Mouse (Mus musculus) erythroblast, embryonic 14.5 days (primary cell): ENCODE measurements around the gene Ptprd. TPM values are rescaled to one million over a fixed set of nuclear protein-coding genes. Genes with fewer than 3 reads are reported as not detected.

Experiments used
- H3K27me3 ChIP-seq: 2 replicates; pipeline ENCODE4 v1.6.1; 2012; ENCODE audit warnings: inconsistent platforms; ENCODE audit not compliant: control insufficient read depth
- H3K36me3 ChIP-seq: 2 replicates; pipeline ENCODE4 v1.6.1; 2012; ENCODE audit warnings: mild to moderate bottlenecking, inconsistent platforms; ENCODE audit not compliant: control insufficient read depth
- H3K4me1 ChIP-seq: 2 replicates; pipeline ENCODE4 v1.6.1; 2012; ENCODE audit warnings: inconsistent platforms; ENCODE audit not compliant: control insufficient read depth
- H3K4me3 ChIP-seq: replicated peaks from 2 replicates; pipeline ENCODE3; 2012; ENCODE audit warnings: moderate library complexity, mild to moderate bottlenecking, inconsistent platforms
- H3K9me3 ChIP-seq: 2 replicates; pipeline ENCODE4 v1.6.1; 2012; ENCODE audit warnings: low read length, inconsistent platforms, mixed read lengths; ENCODE audit not compliant: control insufficient read depth
- GATA1 ChIP-seq: IDR thresholded peaks from 2 replicates; pipeline ENCODE4 v1.6.1; 2012; ENCODE audit warnings: low read length, inconsistent platforms, mixed read lengths
- TAL1 ChIP-seq: IDR thresholded peaks from 3 replicates; pipeline ENCODE4 v1.6.1; 2012; ENCODE audit warnings: low read length, inconsistent platforms, mixed read lengths
- polyA plus RNA-seq: library from polyadenylated mRNA; stranded (reverse); fragments of >175 nt; gene quantifications from 2 replicates; pipeline ENCODE4 v1.2.3, GENCODE M21; 2012

Gene Ptprd
- polyA plus RNA-seq, 1 experiment: not detected

GRCm38 (mm10) chr4:76260686-76261085 is 1951.1 kb downstream of the Ptprd start:
- Histone ChIP-seq H3K4me3 (no peak overlapping the region), H3K36me3 (no peaks in the 10 kb centered on the region), H3K9me3 (no peaks in the 10 kb centered on the region), H3K27me3 (no peaks in the 10 kb centered on the region), H3K4me1 (no peaks in the 10 kb centered on the region)
- TF ChIP-seq GATA1: no peak
- no peak for TF ChIP-seq TAL1

- TF ChIP-seq GATA1: no peak
- TF ChIP-seq TAL1: no peak
Measured at GRCm38 (mm10) chr4:76260286-76260685, 1951.5 kb downstream of the Ptprd start.

GRCm38 (mm10) chr4:76259636-76260035 is 1952.1 kb downstream of the Ptprd start:
- no peaks in the 10 kb centered on the region for H3K9me3 ChIP-seq
- H3K4me3 ChIP-seq: no peak overlapping the region
- H3K27me3 ChIP-seq: no peaks in the 10 kb centered on the region
- TF ChIP-seq GATA1 (no peak), TAL1 (no peak)
- no peaks in the 10 kb centered on the region for H3K36me3 ChIP-seq
- no peaks in the 10 kb centered on the region for H3K4me1 ChIP-seq

More at GRCm38 (mm10) chr4:76260286-76260685, 1951.5 kb downstream of the Ptprd start:
- Histone ChIP-seq H3K4me3 (no peak overlapping the region), H3K27me3 (no peaks in the 10 kb centered on the region), H3K36me3 (no peaks in the 10 kb centered on the region), H3K9me3 (no peaks in the 10 kb centered on the region), H3K4me1 (no peaks in the 10 kb centered on the region)

- Histone ChIP-seq H3K9me3 (no peaks in the 10 kb centered on the region; the same call in 1 of the 2 replicates), H3K4me1 (no peaks in the 10 kb centered on the region), H3K27me3 (no peaks in the 10 kb centered on the region), H3K4me3 (no peak overlapping the region), H3K36me3 (no peaks in the 10 kb centered on the region)
- TF ChIP-seq TAL1 (no peak), GATA1 (no peak)
Measured at GRCm38 (mm10) chr4:76244371-76244770, 1967.4 kb downstream of the Ptprd start.

- no peak overlapping the region for H3K4me3 ChIP-seq
- H3K9me3 ChIP-seq: no peaks in the 10 kb centered on the region; the same call in 1 of the 2 replicates
- H3K4me1 ChIP-seq: no peaks in the 10 kb centered on the region
- no peak for TF ChIP-seq GATA1
- no peak for TF ChIP-seq TAL1
- H3K36me3 ChIP-seq: no peaks in the 10 kb centered on the region
- H3K27me3 ChIP-seq: no peaks in the 10 kb centered on the region
Measured at GRCm38 (mm10) chr4:76241542-76241941, 1970.2 kb downstream of the Ptprd start.

- H3K36me3 ChIP-seq: no peaks in the 10 kb centered on the region
- H3K27me3 ChIP-seq: no peaks in the 10 kb centered on the region
- no peak for TF ChIP-seq TAL1
- TF ChIP-seq GATA1: no peak
- H3K9me3 ChIP-seq: no peaks in the 10 kb centered on the region; the same call in 1 of the 2 replicates
- no peaks in the 10 kb centered on the region for H3K4me1 ChIP-seq
- H3K4me3 ChIP-seq: no peak overlapping the region
Measured at GRCm38 (mm10) chr4:76241140-76241539, 1970.6 kb downstream of the Ptprd start.

GRCm38 (mm10) chr4:76239063-76239462 is 1972.7 kb downstream of the Ptprd start:
- no peaks in the 10 kb centered on the region for H3K27me3 ChIP-seq
- no peak for TF ChIP-seq GATA1
- TF ChIP-seq TAL1: no peak
- no peak overlapping the region for H3K4me3 ChIP-seq
- no peaks in the 10 kb centered on the region for H3K4me1 ChIP-seq
- no peaks in the 10 kb centered on the region for H3K36me3 ChIP-seq
- H3K9me3 ChIP-seq: no peaks in the 10 kb centered on the region

GRCm38 (mm10) chr4:76238577-76238976 is 1973.2 kb downstream of the Ptprd start:
- no peaks in the 10 kb centered on the region for H3K4me1 ChIP-seq
- no peaks in the 10 kb centered on the region for H3K36me3 ChIP-seq
- no peaks in the 10 kb centered on the region for H3K9me3 ChIP-seq
- TF ChIP-seq GATA1 (no peak), TAL1 (no peak)
- no peaks in the 10 kb centered on the region for H3K27me3 ChIP-seq
- H3K4me3 ChIP-seq: no peak overlapping the region

GRCm38 (mm10) chr4:76237827-76238226 is 1973.9 kb downstream of the Ptprd start:
- H3K9me3 ChIP-seq: no peaks in the 10 kb centered on the region
- no peaks in the 10 kb centered on the region for H3K36me3 ChIP-seq
- no peaks in the 10 kb centered on the region for H3K4me1 ChIP-seq
- no peak overlapping the region for H3K4me3 ChIP-seq
- TF ChIP-seq GATA1: no peak
- no peak for TF ChIP-seq TAL1
- no peaks in the 10 kb centered on the region for H3K27me3 ChIP-seq

GRCm38 (mm10) chr4:76223720-76224119 is 1988.0 kb downstream of the Ptprd start:
- no peak for TF ChIP-seq TAL1
- TF ChIP-seq GATA1: no peak
- H3K27me3 ChIP-seq: no peaks in the 10 kb centered on the region
- no peak overlapping the region for H3K4me3 ChIP-seq
- H3K4me1 ChIP-seq: no peaks in the 10 kb centered on the region
- H3K9me3 ChIP-seq: no peaks in the 10 kb centered on the region; the same call in 1 of the 2 replicates
- no peaks in the 10 kb centered on the region for H3K36me3 ChIP-seq
